Mouse (Mus musculus): ENCODE measurements around the gene Bbx. TPM values are rescaled to one million over a fixed set of nuclear protein-coding genes. Genes with fewer than 3 reads are reported as not detected.

The Bbx gene
- total and polyA plus RNA-seq, 3 experiments: 3.6 to 14.7 (median 13.4) TPM

GRCm38 (mm10) chr16:50374611-50375010 is 57.6 kb downstream of the Bbx start:
- no peak overlapping the region for H3K4me3 ChIP-seq
- H3K27me3 ChIP-seq (ENCODE audit: control insufficient read depth, insufficient read depth, low read length): no peaks in the 10 kb centered on the region
- intact Hi-C loops (cut with DNase I): no loop called here
- H3K4me1 ChIP-seq (ENCODE audit: control insufficient read depth, insufficient read depth, low read length): no peaks in the 10 kb centered on the region
- TF ChIP-seq CTCF (IDR thresholded peaks at IDR 0.05) (peak; percentile 90), POLR2A (IDR thresholded peaks at IDR 0.05; ENCODE audit: insufficient read depth, low read depth, low read length) (no peak)
- no peak overlapping the region for H3K9ac ChIP-seq (ENCODE audit: low read depth, low read length)
- 85% methylated on average over 3 of the region's 3 CpGs for WGBS
- no peak for DNase-seq
- no peaks in the 10 kb centered on the region for H3K36me3 ChIP-seq (ENCODE audit: control insufficient read depth, insufficient read depth, low read length)
- H3K27ac ChIP-seq: no peak overlapping the region
- no peaks in the 10 kb centered on the region for H3K79me2 ChIP-seq (replicated peaks; ENCODE audit: control insufficient read depth, insufficient read depth, low read length)

- H3K36me3 ChIP-seq (ENCODE audit: control insufficient read depth, insufficient read depth, low read length): no peaks in the 10 kb centered on the region
- H3K9ac ChIP-seq (ENCODE audit: low read depth, low read length): no peak overlapping the region
- intact Hi-C loops (cut with DNase I): loop anchor here (2.0 kb wide), 1 partner anchor 155 kb away; no protein-coding TSS in a partner anchor
- DNase-seq: no peak
- H3K4me1 ChIP-seq (ENCODE audit: control insufficient read depth, insufficient read depth, low read length): no peaks in the 10 kb centered on the region
- TF ChIP-seq EP300 (IDR thresholded peaks at IDR 0.05; ENCODE audit: insufficient read depth, low read depth, low read length): no peak
- no peak for TF ChIP-seq POLR2A (IDR thresholded peaks at IDR 0.05; ENCODE audit: insufficient read depth, low read depth, low read length)
- TF ChIP-seq CTCF (IDR thresholded peaks at IDR 0.05): no peak
- no peak overlapping the region for H3K4me3 ChIP-seq
- 52% methylated on average over 5 of the region's 5 CpGs for WGBS
- no peak overlapping the region for H3K27ac ChIP-seq
- no peaks in the 10 kb centered on the region for H3K79me2 ChIP-seq (replicated peaks; ENCODE audit: control insufficient read depth, insufficient read depth, low read length)
- H3K27me3 ChIP-seq (ENCODE audit: control insufficient read depth, insufficient read depth, low read length): no peaks in the 10 kb centered on the region
Measured at GRCm38 (mm10) chr16:50373685-50374084, 58.5 kb downstream of the Bbx start.

- Histone ChIP-seq H3K27ac (no peak overlapping the region), H3K79me2 (replicated peaks; ENCODE audit: control insufficient read depth, insufficient read depth, low read length) (no peaks in the 10 kb centered on the region), H3K27me3 (ENCODE audit: control insufficient read depth, insufficient read depth, low read length) (no peaks in the 10 kb centered on the region), H3K9ac (ENCODE audit: low read depth, low read length) (no peak overlapping the region), H3K4me3 (no peak overlapping the region), H3K4me1 (ENCODE audit: control insufficient read depth, insufficient read depth, low read length) (no peaks in the 10 kb centered on the region), H3K36me3 (ENCODE audit: control insufficient read depth, insufficient read depth, low read length) (no peaks in the 10 kb centered on the region)
- WGBS: 55% methylated on average over 2 of the region's 2 CpGs
- intact Hi-C loops (cut with DNase I): loop anchor here (2.0 kb wide), 1 partner anchor 156 kb away; no protein-coding TSS in a partner anchor
- DNase-seq: no peak
- TF ChIP-seq POLR2A (IDR thresholded peaks at IDR 0.05; ENCODE audit: insufficient read depth, low read depth, low read length) (no peak), EP300 (IDR thresholded peaks at IDR 0.05; ENCODE audit: insufficient read depth, low read depth, low read length) (no peak), CTCF (IDR thresholded peaks at IDR 0.05) (no peak)
Measured at GRCm38 (mm10) chr16:50372543-50372942, 59.6 kb downstream of the Bbx start.

- Histone ChIP-seq H3K27me3 (ENCODE audit: control insufficient read depth, insufficient read depth, low read length) (no peaks in the 10 kb centered on the region), H3K36me3 (ENCODE audit: control insufficient read depth, insufficient read depth, low read length) (no peaks in the 10 kb centered on the region; the same call in 1 of the 2 replicates), H3K79me2 (replicated peaks; ENCODE audit: control insufficient read depth, insufficient read depth, low read length) (no peaks in the 10 kb centered on the region), H3K4me3 (no peak overlapping the region), H3K4me1 (ENCODE audit: control insufficient read depth, insufficient read depth, low read length) (no peaks in the 10 kb centered on the region; the same call in 1 of the 2 replicates), H3K9ac (ENCODE audit: low read depth, low read length) (no peak overlapping the region), H3K27ac (no peak overlapping the region)
- 47% methylated on average over 3 of the region's 3 CpGs for WGBS
- intact Hi-C loops (cut with DNase I): no loop called here
- DNase-seq: no peak
- TF ChIP-seq CTCF (IDR thresholded peaks at IDR 0.05): no peak
- no peak for TF ChIP-seq POLR2A (IDR thresholded peaks at IDR 0.05; ENCODE audit: insufficient read depth, low read depth, low read length)
- no peak for TF ChIP-seq EP300 (IDR thresholded peaks at IDR 0.05; ENCODE audit: insufficient read depth, low read depth, low read length)
Measured at GRCm38 (mm10) chr16:50371460-50371859, 60.7 kb downstream of the Bbx start.

GRCm38 (mm10) chr16:50370423-50370822 is 61.8 kb downstream of the Bbx start:
- Histone ChIP-seq H3K36me3 (ENCODE audit: control insufficient read depth, insufficient read depth, low read length) (no peaks in the 10 kb centered on the region; the same call in 1 of the 2 replicates), H3K9ac (ENCODE audit: low read depth, low read length) (no peak overlapping the region), H3K4me3 (no peak overlapping the region), H3K27ac (no peak overlapping the region), H3K4me1 (ENCODE audit: control insufficient read depth, insufficient read depth, low read length) (no peaks in the 10 kb centered on the region; the same call in 1 of the 2 replicates), H3K79me2 (replicated peaks; ENCODE audit: control insufficient read depth, insufficient read depth, low read length) (no peaks in the 10 kb centered on the region), H3K27me3 (ENCODE audit: control insufficient read depth, insufficient read depth, low read length) (no peaks in the 10 kb centered on the region)
- DNase-seq: no peak
- TF ChIP-seq CTCF (IDR thresholded peaks at IDR 0.05): no peak
- no peak for TF ChIP-seq POLR2A (IDR thresholded peaks at IDR 0.05; ENCODE audit: insufficient read depth, low read depth, low read length)
- TF ChIP-seq EP300 (IDR thresholded peaks at IDR 0.05; ENCODE audit: insufficient read depth, low read depth, low read length): no peak
- intact Hi-C loops (cut with DNase I): no loop called here
- WGBS: 88% methylated on average over 2 of the region's 2 CpGs

- peaks cover 2% of the 10 kb centered on the region for H3K36me3 ChIP-seq (ENCODE audit: control insufficient read depth, insufficient read depth, low read length)
- 40% methylated on average over 5 of the region's 5 CpGs for WGBS
- no peak overlapping the region for H3K27ac ChIP-seq
- H3K27me3 ChIP-seq (ENCODE audit: control insufficient read depth, insufficient read depth, low read length): no peaks in the 10 kb centered on the region
- TF ChIP-seq CTCF (IDR thresholded peaks at IDR 0.05) (no peak), POLR2A (IDR thresholded peaks at IDR 0.05; ENCODE audit: insufficient read depth, low read depth, low read length) (no peak), EP300 (IDR thresholded peaks at IDR 0.05; ENCODE audit: insufficient read depth, low read depth, low read length) (no peak)
- intact Hi-C loops (cut with DNase I): no loop called here
- no peaks in the 10 kb centered on the region for H3K79me2 ChIP-seq (replicated peaks; ENCODE audit: control insufficient read depth, insufficient read depth, low read length)
- no peak overlapping the region for H3K9ac ChIP-seq (ENCODE audit: low read depth, low read length)
- H3K4me1 ChIP-seq (ENCODE audit: control insufficient read depth, insufficient read depth, low read length): peaks cover 3% of the 10 kb centered on the region
- DNase-seq: no peak
- no peak overlapping the region for H3K4me3 ChIP-seq
Measured at GRCm38 (mm10) chr16:50366556-50366955, 65.6 kb downstream of the Bbx start.
